Mouse (Mus musculus) cerebellum, adult 11 months (tissue): ENCODE results near the gene Thsd4.

ENCODE experiments used
- DNase-seq: peaks from one replicate; pipeline ENCODE4 v3.0.0; 2022

Gene Thsd4

DNA sequence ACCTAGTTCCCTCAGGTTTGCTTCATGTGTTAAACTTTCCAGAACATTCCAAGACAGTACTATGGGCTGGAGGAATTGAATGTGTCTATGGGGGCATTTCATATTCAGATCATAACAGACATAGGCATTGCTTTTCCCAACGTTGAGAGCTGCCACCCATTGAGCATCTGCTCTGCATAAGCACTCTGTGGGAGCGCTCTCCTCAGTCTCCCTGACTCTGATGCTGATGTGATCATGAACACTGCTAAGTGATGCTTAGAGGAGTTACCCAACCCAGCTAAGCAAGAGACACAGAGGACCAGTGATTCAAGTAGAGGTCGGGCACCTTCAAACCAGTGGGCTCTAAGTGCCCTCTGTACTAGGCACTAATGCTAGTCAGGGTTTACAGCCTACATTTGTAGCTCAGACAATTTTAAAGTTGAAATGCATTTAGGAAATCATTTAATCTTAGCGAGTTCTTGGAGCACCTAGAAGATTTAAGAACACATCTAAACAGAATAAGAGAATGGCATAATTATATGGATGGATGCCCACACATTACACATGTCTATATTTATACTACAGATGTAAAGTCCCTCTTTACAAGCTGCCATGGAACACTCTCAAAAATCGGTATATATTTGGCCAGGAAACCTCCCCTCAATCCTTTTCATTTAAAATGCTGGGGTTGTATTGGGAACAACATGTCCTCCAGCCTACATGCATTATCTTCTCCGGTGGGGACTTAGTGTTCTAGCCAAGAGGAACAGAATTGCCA, 392.4 kb downstream of the Thsd4 start:
- DNase-seq: no peak

DNA sequence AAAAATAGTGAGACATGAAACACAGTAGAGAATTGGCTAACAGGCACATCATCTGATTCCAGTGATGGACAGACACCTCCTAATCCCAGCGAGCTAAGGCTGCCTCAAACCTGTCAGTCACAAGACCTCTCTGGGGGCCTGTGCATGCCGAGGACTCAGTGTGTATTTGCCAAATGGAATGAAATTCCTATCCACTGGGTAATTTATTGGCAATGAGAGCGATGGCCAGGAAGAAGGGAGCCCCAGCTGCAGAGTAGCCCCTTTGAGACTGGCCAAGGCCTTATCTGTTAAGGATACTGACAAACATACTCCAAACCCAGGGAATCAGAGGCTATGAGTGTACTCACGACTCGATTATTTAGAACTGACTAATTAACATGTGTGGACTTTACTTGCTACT, 394.9 kb downstream of the Thsd4 start:
- DNase-seq: no peak

DNA sequence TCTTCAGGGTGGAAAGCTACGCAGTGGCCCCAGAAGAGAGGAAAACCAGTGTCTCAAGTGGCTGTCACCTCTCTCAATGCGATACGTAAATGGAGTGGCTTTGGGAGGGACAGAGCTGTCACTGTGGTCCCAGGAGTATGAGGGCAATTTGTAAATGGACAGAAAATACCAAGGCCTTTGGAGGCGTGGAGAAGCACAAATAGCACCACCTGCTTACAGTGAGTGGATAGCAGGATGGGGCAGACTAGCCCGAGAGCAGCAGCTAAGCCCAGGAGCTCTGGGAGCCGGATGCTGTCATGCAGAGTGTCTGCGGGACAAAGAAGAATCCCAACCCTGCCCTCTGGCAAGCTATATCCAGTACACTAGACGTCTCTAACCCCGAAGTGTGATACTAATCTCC, 397.7 kb downstream of the Thsd4 start:
- no peak for DNase-seq

DNA sequence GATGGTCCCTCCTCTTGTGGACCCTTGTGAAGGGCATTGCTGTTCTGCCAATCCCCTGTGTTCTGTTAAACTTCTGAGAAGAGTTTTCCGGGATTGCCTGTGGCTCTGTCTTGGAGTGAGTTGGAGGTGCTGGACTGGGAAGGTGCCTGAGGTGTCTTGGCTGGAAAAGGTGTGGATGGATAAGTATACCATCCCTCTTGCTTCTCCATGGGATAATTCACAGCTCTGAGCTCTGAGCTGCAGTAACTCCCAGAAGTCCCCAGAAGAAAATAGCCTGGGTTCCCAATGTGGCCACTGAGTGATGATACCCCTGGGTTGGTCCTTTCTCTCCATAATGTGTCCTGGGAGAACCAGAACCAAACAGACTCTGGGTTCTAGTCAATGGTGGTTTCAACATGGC, 398.8 kb downstream of the Thsd4 start:
- DNase-seq: no peak

DNA sequence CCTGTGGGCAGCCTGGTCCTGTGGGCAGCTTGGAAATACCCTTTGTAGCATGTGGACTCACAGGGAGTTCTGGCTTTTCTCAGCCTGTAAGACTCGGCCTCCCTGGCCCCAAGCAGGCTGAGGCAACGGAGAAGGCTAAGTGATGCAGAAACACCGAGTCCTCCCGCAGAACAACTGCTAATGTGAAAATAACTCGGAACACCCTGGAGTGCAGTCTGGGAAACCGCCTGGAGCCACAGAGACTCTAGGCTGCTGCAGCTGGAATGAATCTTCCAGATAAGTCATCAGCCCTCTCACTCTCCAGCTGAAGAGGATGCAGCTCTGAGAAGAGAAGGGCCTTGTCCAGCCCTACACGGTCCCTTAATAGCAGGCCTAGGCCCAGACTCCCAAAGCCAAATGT, 402.0 kb downstream of the Thsd4 start:
- DNase-seq: no peak

GRCm38 (mm10) chr9:60117831-60118230, 404.0 kb downstream of the Thsd4 start:
- DNase-seq: no peak

- no peak for DNase-seq
Measured at GRCm38 (mm10) chr9:60115711-60116247, 406.1 kb downstream of the Thsd4 start.

DNA sequence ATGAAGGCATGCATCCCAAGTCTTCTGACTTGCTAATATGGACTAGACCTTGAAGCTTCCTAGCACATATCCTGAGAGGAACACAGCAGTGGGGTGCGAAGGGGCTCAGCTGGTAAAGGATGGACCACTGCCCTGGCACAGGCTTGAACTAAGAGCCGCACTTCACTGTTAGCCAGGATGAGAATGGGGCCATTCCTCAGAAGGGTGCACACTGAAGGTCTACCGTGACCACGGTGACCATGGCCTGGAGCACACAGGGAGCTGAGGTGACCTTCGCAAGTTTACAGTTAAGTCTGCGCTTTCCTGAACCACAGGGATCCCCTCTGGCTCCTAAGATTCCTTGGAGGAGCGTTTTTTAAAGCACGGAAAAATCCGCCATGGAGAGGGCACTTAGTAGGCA, 406.5 kb downstream of the Thsd4 start:
- DNase-seq: no peak

- no peak for DNase-seq
Measured at GRCm38 (mm10) chr9:60110200-60110599, 411.6 kb downstream of the Thsd4 start.

GRCm38 (mm10) chr9:60106683-60107082, 415.2 kb downstream of the Thsd4 start:
- DNase-seq: no peak

- no peak for DNase-seq
Measured at GRCm38 (mm10) chr9:60106106-60106505, 415.7 kb downstream of the Thsd4 start.

DNA sequence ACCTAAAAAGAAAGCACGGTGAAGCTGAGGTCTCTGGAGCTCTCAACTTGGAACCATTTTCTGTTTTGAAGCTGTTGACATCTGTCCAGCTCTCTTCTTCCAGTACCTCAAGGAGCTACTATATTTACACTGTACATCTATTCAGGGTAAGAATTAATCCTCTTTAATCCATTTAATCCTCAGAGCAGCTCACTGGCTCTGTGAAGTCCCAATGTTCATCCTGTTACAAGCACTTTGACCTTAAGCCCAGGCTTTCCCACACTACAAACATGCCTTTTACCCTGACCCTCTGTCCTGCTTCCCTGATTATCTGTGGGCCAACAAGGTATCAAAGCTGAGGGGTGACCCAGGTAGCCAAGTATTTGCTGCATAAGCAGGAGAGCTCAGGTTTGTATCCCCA, 427.6 kb downstream of the Thsd4 start:
- DNase-seq: no peak

- DNase-seq: no peak
Measured at GRCm38 (mm10) chr9:60092428-60092827, 429.4 kb downstream of the Thsd4 start.

GRCm38 (mm10) chr9:60089441-60089840, 432.4 kb downstream of the Thsd4 start:
- DNase-seq: no peak

DNA sequence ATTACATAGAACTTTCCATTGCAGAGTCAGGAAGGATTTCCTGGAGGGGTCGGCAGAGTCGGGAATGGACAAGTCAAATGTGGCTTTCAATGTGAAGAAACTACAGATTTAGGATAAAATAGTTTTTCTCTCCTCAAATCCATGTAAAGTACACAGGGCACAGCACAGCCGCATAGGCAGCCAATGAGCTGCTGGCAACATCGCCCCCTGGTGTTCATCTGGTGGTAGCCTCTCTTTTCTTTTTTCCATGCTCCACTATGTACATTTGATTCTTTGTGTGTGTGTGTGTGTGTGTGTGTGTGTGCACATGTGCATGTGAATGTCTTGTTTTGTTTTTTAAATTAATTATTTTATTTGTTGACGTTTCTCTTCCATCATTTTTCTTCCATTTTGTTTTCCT, 433.7 kb downstream of the Thsd4 start:
- peak; percentile 3 for DNase-seq

- no peak for DNase-seq
Measured at GRCm38 (mm10) chr9:60082107-60082581, 439.7 kb downstream of the Thsd4 start.

DNA sequence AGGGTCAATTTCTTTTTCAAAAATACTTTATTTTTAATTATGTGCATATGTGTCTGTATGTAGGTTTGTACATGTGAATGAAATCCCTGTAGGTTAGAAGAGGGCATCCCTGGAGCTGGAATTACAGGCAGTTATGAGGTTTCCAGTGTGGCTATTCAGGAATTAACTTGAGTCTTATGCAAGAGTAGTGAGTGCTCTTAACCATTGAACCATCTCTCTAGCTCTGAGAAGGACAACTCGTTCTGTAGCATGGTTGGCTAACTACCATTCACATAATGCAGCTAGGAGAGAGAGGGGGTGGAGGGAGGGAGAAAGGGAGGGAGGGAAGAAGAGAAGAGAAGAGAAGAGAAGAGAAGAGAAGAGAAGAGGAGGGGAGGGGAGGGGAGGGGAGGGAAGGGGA, 444.1 kb downstream of the Thsd4 start:
- DNase-seq: no peak

DNA sequence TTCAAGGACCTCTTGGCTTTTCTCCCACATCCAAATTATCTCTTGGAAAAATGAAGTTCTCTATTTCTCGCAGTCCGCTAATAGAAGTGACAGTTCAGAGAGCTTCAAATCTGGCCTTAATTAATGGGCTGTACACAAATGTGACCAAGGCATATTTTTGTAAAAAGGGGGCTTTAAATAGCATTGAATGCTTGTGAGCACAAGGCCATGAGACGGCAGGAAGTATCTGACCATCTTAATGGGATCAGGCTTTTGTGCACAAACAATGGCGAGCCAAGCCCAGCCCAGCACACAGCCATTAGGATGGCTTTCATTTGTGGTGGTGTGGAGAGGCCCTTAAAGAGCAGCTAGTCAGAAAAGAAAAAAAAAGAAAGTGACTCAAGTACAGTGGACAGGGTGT, 445.4 kb downstream of the Thsd4 start:
- DNase-seq: no peak

DNA sequence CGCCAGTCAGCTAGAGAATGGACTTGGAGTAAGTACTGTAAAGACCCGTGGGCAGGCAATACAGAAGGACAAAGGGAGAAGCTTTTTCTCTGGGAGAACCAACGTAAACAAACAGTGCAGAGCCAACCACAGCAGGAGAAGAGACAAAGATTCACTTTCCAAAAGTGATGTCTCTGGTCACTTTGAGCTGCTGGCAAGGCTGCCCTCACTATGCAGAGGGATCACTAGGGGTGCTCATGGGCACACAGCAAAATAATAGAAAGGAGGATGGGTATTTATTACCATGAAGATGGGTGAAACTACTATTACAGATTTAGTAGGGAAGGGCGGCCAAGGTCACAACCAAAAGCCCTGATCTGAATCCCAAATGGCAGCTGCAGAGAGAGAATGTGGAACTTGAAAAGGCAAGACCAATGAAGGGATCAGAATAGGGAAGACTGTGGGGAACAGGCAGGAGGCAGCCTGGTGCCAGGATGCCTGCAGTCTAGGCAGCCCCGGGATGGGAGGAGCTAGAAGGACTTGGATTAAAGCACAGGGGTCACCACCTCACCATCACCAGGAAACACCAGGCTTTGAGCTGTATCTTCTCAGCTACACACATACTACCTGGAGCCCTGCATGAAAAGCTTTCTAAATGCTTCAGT, 450.1 kb downstream of the Thsd4 start:
- no peak for DNase-seq

DNA sequence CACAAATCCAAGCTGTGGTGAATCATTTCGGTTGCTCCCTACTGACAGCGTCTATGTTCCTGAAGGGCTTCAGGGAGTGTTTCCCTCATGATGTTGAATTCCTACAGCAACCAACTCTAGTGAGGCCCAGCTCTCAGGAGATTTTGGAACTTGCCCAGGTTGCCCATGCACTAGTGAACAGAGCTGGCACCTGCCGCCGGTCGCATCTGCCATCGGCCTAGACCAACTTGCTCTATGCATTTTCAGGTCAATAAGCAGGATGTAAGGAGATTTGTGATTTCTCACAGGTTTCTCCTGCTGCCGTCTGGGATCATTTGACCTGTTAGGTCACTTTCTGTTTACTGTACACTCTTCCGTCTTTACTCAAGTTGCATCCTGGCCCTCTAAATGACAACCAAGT, 454.6 kb downstream of the Thsd4 start:
- DNase-seq: no peak

DNA sequence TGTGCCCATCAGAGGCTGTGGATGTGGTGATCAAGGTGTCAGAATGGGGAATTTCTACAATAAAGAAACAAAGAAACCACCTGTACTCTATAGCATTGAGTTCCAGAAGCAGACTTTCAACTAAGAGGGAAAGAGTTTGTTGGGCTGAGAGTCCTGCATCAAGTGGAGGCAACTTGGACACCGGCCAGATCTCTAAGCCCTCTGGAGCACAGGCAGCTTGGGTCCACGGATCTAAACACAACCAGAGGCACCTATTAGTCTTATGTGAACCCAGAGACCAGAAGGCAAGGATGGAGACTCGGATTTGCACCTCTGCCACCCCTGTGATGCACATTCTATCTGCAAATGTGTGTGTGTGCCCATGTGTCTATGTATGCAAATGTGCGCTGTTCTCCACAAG, 456.7 kb downstream of the Thsd4 start:
- DNase-seq: no peak

DNA sequence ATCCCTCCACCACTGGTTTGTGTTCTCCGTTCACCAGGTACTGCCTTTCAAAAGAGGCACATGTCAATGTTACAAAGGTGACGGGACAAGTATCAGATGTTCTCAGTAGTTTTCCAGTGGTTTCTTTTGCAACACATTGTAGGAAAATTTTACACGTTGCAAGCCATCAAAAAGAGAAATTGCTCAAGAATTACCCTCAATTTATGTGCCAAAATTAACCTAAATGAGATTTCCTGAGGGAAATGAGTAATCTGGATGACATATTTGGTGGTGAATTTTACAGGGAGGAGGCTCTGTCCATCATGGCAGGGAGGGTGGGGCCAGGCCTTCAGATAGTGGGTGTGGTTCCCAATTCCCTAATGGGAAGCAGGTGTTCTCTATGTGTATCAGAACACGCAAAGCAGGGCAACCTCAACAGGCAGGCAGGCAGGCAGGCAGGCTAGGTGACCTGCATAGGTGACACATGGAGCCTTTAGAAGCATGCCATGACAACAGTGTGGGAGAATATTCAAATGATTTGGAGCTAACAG, 458.6 kb downstream of the Thsd4 start:
- no peak for DNase-seq

DNA sequence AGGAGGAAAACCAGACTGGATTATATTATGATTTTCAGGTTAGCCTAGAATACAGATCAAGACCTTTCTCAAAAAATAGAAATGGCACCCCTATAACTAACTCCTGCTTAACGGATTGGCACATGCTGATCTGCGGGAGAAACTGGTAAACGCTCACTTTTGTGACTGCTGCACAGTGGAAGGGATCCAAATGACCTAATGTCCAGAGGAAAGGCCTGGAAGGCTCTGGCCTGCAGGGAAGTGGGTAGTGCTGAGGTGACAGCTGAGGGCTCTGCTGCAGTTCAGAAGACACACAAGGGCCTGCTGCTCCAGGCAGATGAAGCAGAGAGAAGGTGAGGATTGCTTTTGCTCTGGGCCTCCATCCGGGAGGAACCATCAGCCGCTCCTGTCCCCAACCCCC, 465.7 kb downstream of the Thsd4 start:
- no peak for DNase-seq

- DNase-seq: no peak
Measured at GRCm38 (mm10) chr9:60054951-60055350, 466.9 kb downstream of the Thsd4 start.
